Mouse (Mus musculus): Measurements from ENCODE around the gene Olr1. TPM values are rescaled to one million over a fixed set of nuclear protein-coding genes. Genes with fewer than 3 reads are reported as not detected.
A peak's percentile ranks its signal among the peaks of the same experiment; 100 is the strongest.

Gene Olr1
- polyA plus RNA-seq, 1 experiment from 2014 or later: not detected

GRCm38 (mm10) chr6:129534627-129535190 lies 27.7 kb upstream of the Olr1 start:
- no peak for ATAC-seq (ENCODE audit: low FRiP score)
- Histone ChIP-seq H3K4me2 (replicated peaks; ENCODE audit: low read depth, low read length) (peak overlapping the region; percentile 67), H3K9ac (ENCODE audit: low read depth, low read length) (peak overlapping the region; percentile 23; the same call in 1 of the 2 replicates), H3K9me3 (ENCODE audit: control insufficient read depth, low read length) (no peaks in the 10 kb centered on the region), H3K4me3 (ENCODE audit: low read depth, low read length) (peak overlapping the region; percentile 63), H3K27me3 (ENCODE audit: control insufficient read depth, insufficient read depth, low read length) (no peaks in the 10 kb centered on the region), H3K36me3 (ENCODE audit: control insufficient read depth, insufficient read depth, low read length) (peaks cover 2% of the 10 kb centered on the region; the same call in 1 of the 2 replicates), H3K27ac (ENCODE audit: low read depth, low read length) (0 out of 2 replicates have a peak overlapping the region, but pooled peaks have one; percentile 10), H3K4me1 (replicated peaks; ENCODE audit: control insufficient read depth, insufficient read depth, low read length) (no peaks in the 10 kb centered on the region)
- no peak for DNase-seq (ENCODE audit: low spot score)
- WGBS: 70% methylated on average over 4 of the region's 4 CpGs

GRCm38 (mm10) chr6:129534057-129534456 lies 27.1 kb upstream of the Olr1 start:
- 23% methylated on average over 9 of the region's 9 CpGs for WGBS
- Histone ChIP-seq H3K36me3 (ENCODE audit: control insufficient read depth, insufficient read depth, low read length) (peaks cover 2% of the 10 kb centered on the region; the same call in 1 of the 2 replicates), H3K27ac (ENCODE audit: low read depth, low read length) (no peak overlapping the region), H3K4me2 (replicated peaks; ENCODE audit: low read depth, low read length) (peak overlapping the region; percentile 67), H3K9me3 (ENCODE audit: control insufficient read depth, low read length) (no peaks in the 10 kb centered on the region), H3K4me1 (replicated peaks; ENCODE audit: control insufficient read depth, insufficient read depth, low read length) (no peaks in the 10 kb centered on the region), H3K9ac (ENCODE audit: low read depth, low read length) (peak overlapping the region; percentile 83), H3K4me3 (ENCODE audit: low read depth, low read length) (peak overlapping the region; percentile 63), H3K27me3 (ENCODE audit: control insufficient read depth, insufficient read depth, low read length) (no peaks in the 10 kb centered on the region)
- ATAC-seq (ENCODE audit: low FRiP score) (peak; percentile 58), DNase-seq (ENCODE audit: low spot score) (peak; percentile 59)

GRCm38 (mm10) chr6:129532942-129533860 lies 26.2 kb upstream of the Olr1 start, which contains the start of gene Gabarapl1:
Gabarapl1 (plus strand) TSS chr6:129533160.
- 0 out of 2 replicates have a peak within 1 kb of the TSS, but pooled peaks have one; percentile 24 for H3K27ac ChIP-seq (ENCODE audit: low read depth, low read length)
- DNase-seq (ENCODE audit: low spot score): peak; percentile 84
- H3K4me1 ChIP-seq (replicated peaks; ENCODE audit: control insufficient read depth, insufficient read depth, low read length): no peaks in the 10 kb centered on the region

GRCm38 (mm10) chr6:129532556-129532941 lies 25.6 kb upstream of the Olr1 start:
- Histone ChIP-seq H3K36me3 (ENCODE audit: control insufficient read depth, insufficient read depth, low read length) (no peaks in the 10 kb centered on the region), H3K9me3 (ENCODE audit: control insufficient read depth, low read length) (no peaks in the 10 kb centered on the region), H3K4me3 (ENCODE audit: low read depth, low read length) (peak overlapping the region; percentile 63), H3K27me3 (ENCODE audit: control insufficient read depth, insufficient read depth, low read length) (no peaks in the 10 kb centered on the region), H3K4me1 (replicated peaks; ENCODE audit: control insufficient read depth, insufficient read depth, low read length) (no peaks in the 10 kb centered on the region), H3K4me2 (replicated peaks; ENCODE audit: low read depth, low read length) (peak overlapping the region; percentile 67), H3K9ac (ENCODE audit: low read depth, low read length) (peak overlapping the region; percentile 83; the same call in 1 of the 2 replicates), H3K27ac (ENCODE audit: low read depth, low read length) (no peak overlapping the region)
- peak; percentile 56 for DNase-seq (ENCODE audit: low spot score)
- ATAC-seq (ENCODE audit: low FRiP score): peak; percentile 55
- WGBS: 38% methylated on average over 7 of the region's 7 CpGs

More at GRCm38 (mm10) chr6:129532942-129533860, 26.2 kb upstream of the Olr1 start, which contains the start of gene Gabarapl1:
- Histone ChIP-seq H3K27me3 (ENCODE audit: control insufficient read depth, insufficient read depth, low read length) (no peaks in the 10 kb centered on the region), H3K9ac (ENCODE audit: low read depth, low read length) (peak within 1 kb of the TSS; percentile 83), H3K36me3 (ENCODE audit: control insufficient read depth, insufficient read depth, low read length) (no peaks in the 10 kb centered on the region), H3K4me3 (ENCODE audit: low read depth, low read length) (peak within 1 kb of the TSS; percentile 63), H3K9me3 (ENCODE audit: control insufficient read depth, low read length) (no peaks in the 10 kb centered on the region), H3K4me2 (replicated peaks; ENCODE audit: low read depth, low read length) (peak within 1 kb of the TSS; percentile 67)
- WGBS: under 1% methylated on average over 55 of the region's 55 CpGs
- ATAC-seq (ENCODE audit: low FRiP score): peak; percentile 88

- no peak overlapping the region for H3K27ac ChIP-seq (ENCODE audit: low read depth, low read length)
Measured at GRCm38 (mm10) chr6:129530261-129530660, 23.3 kb upstream of the Olr1 start.

DNA sequence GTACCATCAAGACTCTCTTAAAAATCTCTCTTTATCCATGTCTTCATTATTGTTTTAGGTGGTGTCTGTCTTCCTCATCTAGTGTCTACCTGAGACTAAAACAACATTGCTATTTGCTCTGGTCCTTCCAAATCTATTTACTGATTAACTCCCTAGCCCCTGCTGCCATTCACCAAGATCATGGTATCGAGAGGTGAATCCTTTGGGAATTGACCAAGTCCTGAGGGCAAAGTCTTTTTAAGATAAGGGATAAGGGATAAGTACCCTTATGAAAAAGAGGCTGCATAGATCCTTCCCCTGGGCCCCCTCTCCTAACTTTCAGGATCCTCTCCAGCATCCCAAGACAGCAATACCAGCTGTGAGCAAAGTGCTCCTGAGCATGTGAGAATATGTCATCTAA lies 22.6 kb upstream of the Olr1 start:
- no peaks in the 10 kb centered on the region for H3K4me1 ChIP-seq (replicated peaks; ENCODE audit: control insufficient read depth, insufficient read depth, low read length)
- ATAC-seq (ENCODE audit: low FRiP score) (no peak), DNase-seq (ENCODE audit: low spot score) (no peak)
- no peak overlapping the region for H3K9ac ChIP-seq (ENCODE audit: low read depth, low read length)
- 92% methylated on average over 1 of the region's 1 CpGs for WGBS
- H3K27ac ChIP-seq (ENCODE audit: low read depth, low read length): no peak overlapping the region
- H3K36me3 ChIP-seq (ENCODE audit: control insufficient read depth, insufficient read depth, low read length): no peaks in the 10 kb centered on the region
- no peaks in the 10 kb centered on the region for H3K9me3 ChIP-seq (ENCODE audit: control insufficient read depth, low read length)
- no peaks in the 10 kb centered on the region for H3K27me3 ChIP-seq (ENCODE audit: control insufficient read depth, insufficient read depth, low read length)
- H3K4me2 ChIP-seq (replicated peaks; ENCODE audit: low read depth, low read length): no peak overlapping the region
- H3K4me3 ChIP-seq (ENCODE audit: low read depth, low read length): no peak overlapping the region

More at GRCm38 (mm10) chr6:129530261-129530660, 23.3 kb upstream of the Olr1 start:
- Histone ChIP-seq H3K9me3 (ENCODE audit: control insufficient read depth, low read length) (no peaks in the 10 kb centered on the region), H3K9ac (ENCODE audit: low read depth, low read length) (no peak overlapping the region), H3K4me3 (ENCODE audit: low read depth, low read length) (no peak overlapping the region), H3K4me2 (replicated peaks; ENCODE audit: low read depth, low read length) (no peak overlapping the region), H3K27me3 (ENCODE audit: control insufficient read depth, insufficient read depth, low read length) (no peaks in the 10 kb centered on the region), H3K4me1 (replicated peaks; ENCODE audit: control insufficient read depth, insufficient read depth, low read length) (no peaks in the 10 kb centered on the region), H3K36me3 (ENCODE audit: control insufficient read depth, insufficient read depth, low read length) (no peaks in the 10 kb centered on the region)
- ATAC-seq (ENCODE audit: low FRiP score): no peak
- DNase-seq (ENCODE audit: low spot score): no peak

DNA sequence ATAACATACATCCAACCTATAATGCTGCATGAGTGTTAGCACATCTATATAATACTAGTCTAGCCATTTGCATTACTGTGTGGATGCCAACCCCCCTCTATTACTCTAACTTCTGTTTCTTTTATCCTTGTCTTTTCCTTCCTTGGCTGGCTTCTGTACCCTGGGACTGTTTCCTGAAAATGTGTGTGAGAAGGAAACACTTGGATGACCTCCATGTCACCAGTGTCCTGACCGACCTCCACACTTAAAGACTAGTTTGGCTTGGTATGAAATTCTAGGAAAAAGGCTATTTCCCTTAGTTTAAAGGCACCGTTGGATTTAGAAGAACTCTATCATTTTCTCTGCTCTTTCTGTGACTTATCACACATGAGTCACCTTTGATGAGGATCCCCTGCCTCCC lies 20.5 kb upstream of the Olr1 start:
- Histone ChIP-seq H3K36me3 (ENCODE audit: control insufficient read depth, insufficient read depth, low read length) (no peaks in the 10 kb centered on the region), H3K9ac (ENCODE audit: low read depth, low read length) (no peak overlapping the region), H3K4me3 (ENCODE audit: low read depth, low read length) (no peak overlapping the region), H3K4me1 (replicated peaks; ENCODE audit: control insufficient read depth, insufficient read depth, low read length) (no peaks in the 10 kb centered on the region), H3K4me2 (replicated peaks; ENCODE audit: low read depth, low read length) (no peak overlapping the region), H3K27ac (ENCODE audit: low read depth, low read length) (no peak overlapping the region), H3K27me3 (ENCODE audit: control insufficient read depth, insufficient read depth, low read length) (no peaks in the 10 kb centered on the region), H3K9me3 (ENCODE audit: control insufficient read depth, low read length) (no peaks in the 10 kb centered on the region)
- DNase-seq (ENCODE audit: low spot score): no peak
- WGBS: 81% methylated on average over 2 of the region's 2 CpGs
- ATAC-seq (ENCODE audit: low FRiP score): no peak

DNA sequence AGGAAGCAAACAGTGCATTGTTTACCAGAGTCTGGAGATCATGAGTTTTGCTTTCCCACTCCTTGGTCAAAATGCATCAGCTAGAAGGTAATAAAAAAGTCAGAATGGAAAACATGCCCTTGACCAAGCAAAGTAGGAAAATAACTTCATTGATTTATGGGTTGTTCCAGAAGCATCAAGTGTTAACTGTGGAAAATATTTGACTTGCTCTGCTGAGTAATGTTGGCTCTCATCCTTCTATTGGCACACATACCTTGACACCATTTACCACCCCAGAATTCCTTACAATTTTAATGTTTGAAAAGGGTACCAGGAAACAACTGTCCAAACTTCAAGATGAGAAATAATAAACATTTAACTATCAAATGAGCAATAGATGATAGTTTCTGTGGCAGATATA lies 19.1 kb upstream of the Olr1 start:
- no peak overlapping the region for H3K4me3 ChIP-seq (ENCODE audit: low read depth, low read length)
- H3K4me2 ChIP-seq (replicated peaks; ENCODE audit: low read depth, low read length): no peak overlapping the region
- H3K4me1 ChIP-seq (replicated peaks; ENCODE audit: control insufficient read depth, insufficient read depth, low read length): no peaks in the 10 kb centered on the region
- DNase-seq (ENCODE audit: low spot score): no peak
- H3K9ac ChIP-seq (ENCODE audit: low read depth, low read length): no peak overlapping the region
- H3K27ac ChIP-seq (ENCODE audit: low read depth, low read length): no peak overlapping the region
- no peaks in the 10 kb centered on the region for H3K36me3 ChIP-seq (ENCODE audit: control insufficient read depth, insufficient read depth, low read length)
- H3K9me3 ChIP-seq (ENCODE audit: control insufficient read depth, low read length): no peaks in the 10 kb centered on the region
- H3K27me3 ChIP-seq (ENCODE audit: control insufficient read depth, insufficient read depth, low read length): no peaks in the 10 kb centered on the region
- no peak for ATAC-seq (ENCODE audit: low FRiP score)

Data from hindbrain, embryonic 11.5 days (tissue).